Mouse (Mus musculus) kidney, postnatal 36 days (tissue): ENCODE data around the gene Morc1.
A peak's percentile ranks its signal among the peaks of the same experiment; 100 is the strongest.

Experiments used
- DNase-seq, 2 experiments: peaks; one replicate each; pipeline ENCODE4 v3.0.0; 2021 to 2022; ENCODE audit warnings: mixed read lengths in 2 of 2

Gene Morc1

GRCm38 (mm10) chr16:48474896-48475802 is 44.1 kb downstream of the Morc1 start:
- DNase-seq = no peak

- DNase-seq = no peak
Measured at GRCm38 (mm10) chr16:48479266-48479848, 48.3 kb downstream of the Morc1 start.

GRCm38 (mm10) chr16:48516776-48517499 is 85.9 kb downstream of the Morc1 start:
- no peak for DNase-seq

- no peak for DNase-seq
Measured at GRCm38 (mm10) chr16:48519569-48519968, 88.5 kb downstream of the Morc1 start.

GRCm38 (mm10) chr16:48537108-48537507 is 106.1 kb downstream of the Morc1 start:
- no peak for DNase-seq

- no peak for DNase-seq
Measured at GRCm38 (mm10) chr16:48562290-48563080, 131.4 kb downstream of the Morc1 start.

- DNase-seq = peak; percentile 69 to 90
Measured at GRCm38 (mm10) chr16:48570354-48570753, 139.3 kb downstream of the Morc1 start.

- DNase-seq = no peak
Measured at GRCm38 (mm10) chr16:48574072-48574471, 143.0 kb downstream of the Morc1 start.

- no peak for DNase-seq
Measured at GRCm38 (mm10) chr16:48574499-48574898, 143.5 kb downstream of the Morc1 start.

GRCm38 (mm10) chr16:48585369-48585768 is 154.3 kb downstream of the Morc1 start:
- DNase-seq = no peak

GRCm38 (mm10) chr16:48594457-48594856 is 163.4 kb downstream of the Morc1 start:
- DNase-seq = no peak

GRCm38 (mm10) chr16:48595216-48595615 is 164.2 kb downstream of the Morc1 start:
- no peak for DNase-seq

- DNase-seq = peak in 1 of 2 experiments; percentile 21
Measured at GRCm38 (mm10) chr16:48603735-48604211, 172.7 kb downstream of the Morc1 start.

- no peak for DNase-seq
Measured at GRCm38 (mm10) chr16:48606476-48607038, 175.5 kb downstream of the Morc1 start.

GRCm38 (mm10) chr16:48608224-48608623 is 177.2 kb downstream of the Morc1 start:
- DNase-seq = no peak

- DNase-seq = no peak
Measured at GRCm38 (mm10) chr16:48610866-48611265, 179.8 kb downstream of the Morc1 start.

GRCm38 (mm10) chr16:48611436-48611835 is 180.4 kb downstream of the Morc1 start:
- DNase-seq = no peak

GRCm38 (mm10) chr16:48613783-48614182 is 182.7 kb downstream of the Morc1 start:
- no peak for DNase-seq

GRCm38 (mm10) chr16:48620510-48620909 is 189.5 kb downstream of the Morc1 start:
- no peak for DNase-seq

- no peak for DNase-seq
Measured at GRCm38 (mm10) chr16:48621019-48621418, 190.0 kb downstream of the Morc1 start.

- peak; percentile 6 to 46 for DNase-seq
Measured at GRCm38 (mm10) chr16:48623447-48623846, 192.4 kb downstream of the Morc1 start.

GRCm38 (mm10) chr16:48626186-48626585 is 195.1 kb downstream of the Morc1 start:
- DNase-seq = no peak
